Mouse (Mus musculus): ENCODE results near the gene Gm11985.

DNA sequence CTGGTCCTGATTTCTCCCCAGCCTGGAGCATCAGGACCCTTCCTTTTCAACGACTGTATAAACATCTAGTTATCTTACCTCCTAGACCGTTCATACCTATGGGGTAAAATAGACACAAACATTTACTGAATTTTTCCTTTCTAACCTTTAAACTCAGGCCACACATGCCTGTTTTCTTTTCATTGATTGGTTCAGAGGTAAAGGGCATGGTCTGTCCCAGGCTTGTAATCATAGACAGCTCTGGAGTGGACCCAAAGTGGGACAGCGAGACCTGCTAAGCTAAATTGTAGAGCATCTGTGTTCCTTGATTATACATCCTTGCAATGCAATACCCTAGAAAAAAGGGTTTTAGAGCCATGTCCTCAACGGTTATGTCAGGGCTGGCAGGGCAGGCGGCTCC, 54.6 kb downstream of the Gm11985 start:
- TF ChIP-seq CTCF (IDR thresholded peaks at IDR 0.05; ENCODE audit: insufficient read depth, low read depth, low read length) (no peak), POLR2A (IDR thresholded peaks at IDR 0.05; ENCODE audit: insufficient read depth, low read depth, low read length) (no peak)

Data from olfactory bulb, adult 2 months (tissue).